Mouse (Mus musculus) layer of hippocampus, adult 9-10 months (tissue): ENCODE data around the gene Dnajc11.

Experiments used
- DNase-seq: peaks from one replicate; pipeline ENCODE4 v3.0.0; 2022; ENCODE audit warnings: low spot score

Dnajc11 gene

GRCm38 (mm10) chr4:151932576-151933504 lies 651 bp upstream of the Dnajc11 start:
- no peak for DNase-seq

GRCm38 (mm10) chr4:151934215-151934572 lies 703 bp downstream of the Dnajc11 start:
- no peak for DNase-seq

GRCm38 (mm10) chr4:151937441-151937840 lies 4.0 kb downstream of the Dnajc11 start:
- DNase-seq: no peak

GRCm38 (mm10) chr4:151938089-151938488 lies 4.6 kb downstream of the Dnajc11 start:
- no peak for DNase-seq

- no peak for DNase-seq
Observed at GRCm38 (mm10) chr4:151946211-151946610, 12.7 kb downstream of the Dnajc11 start.

GRCm38 (mm10) chr4:151948497-151949471 lies 15.3 kb downstream of the Dnajc11 start:
- DNase-seq: no peak

- DNase-seq: no peak
Observed at GRCm38 (mm10) chr4:151953209-151953608, 19.7 kb downstream of the Dnajc11 start.

- DNase-seq: no peak
Observed at GRCm38 (mm10) chr4:151955791-151956190, 22.3 kb downstream of the Dnajc11 start.

GRCm38 (mm10) chr4:151957584-151958315 lies 24.3 kb downstream of the Dnajc11 start:
- no peak for DNase-seq

- DNase-seq: no peak
Observed at GRCm38 (mm10) chr4:151959849-151960512, 26.5 kb downstream of the Dnajc11 start.

GRCm38 (mm10) chr4:151960513-151960854 lies 27.0 kb downstream of the Dnajc11 start:
- DNase-seq: no peak

GRCm38 (mm10) chr4:151962817-151963216 lies 29.3 kb downstream of the Dnajc11 start:
- no peak for DNase-seq

- DNase-seq: no peak
Observed at GRCm38 (mm10) chr4:151968204-151968921, 34.9 kb downstream of the Dnajc11 start.

- no peak for DNase-seq
Observed at GRCm38 (mm10) chr4:151972221-151972967, 38.9 kb downstream of the Dnajc11 start.

- no peak for DNase-seq
Observed at GRCm38 (mm10) chr4:151975441-151975840, 42.0 kb downstream of the Dnajc11 start.

- peak; percentile 88 for DNase-seq
Observed at GRCm38 (mm10) chr4:151977748-151978147, 44.3 kb downstream of the Dnajc11 start.

GRCm38 (mm10) chr4:151980699-151981098 lies 47.2 kb downstream of the Dnajc11 start:
- DNase-seq: no peak

GRCm38 (mm10) chr4:151981363-151981762 lies 47.9 kb downstream of the Dnajc11 start:
- peak; percentile 72 for DNase-seq

GRCm38 (mm10) chr4:151983043-151983442 lies 49.6 kb downstream of the Dnajc11 start:
- no peak for DNase-seq

GRCm38 (mm10) chr4:151983560-151983959 lies 50.1 kb downstream of the Dnajc11 start:
- no peak for DNase-seq
